Mouse (Mus musculus) hindbrain, embryonic 12.5 days (tissue): ENCODE results near the gene Gabrb1. TPM values are rescaled to one million over a fixed set of nuclear protein-coding genes. Genes with fewer than 3 reads are reported as not detected.

Source experiments
- ATAC-seq: fragments of 200-750 bp; cut with Nextera tagmentation; 2 replicates; pipeline ENCODE4 v1.8.0; 2017; ENCODE audit warnings: moderate TSS enrichment; ENCODE audit not compliant: low FRiP score
- H3K27ac ChIP-seq: fragments of 300-500 bp; sonication (generic); 2 replicates; pipeline ENCODE4 v1.5.1; 2016; ENCODE audit warnings: mild to moderate bottlenecking
- H3K27me3 ChIP-seq: fragments of 300-500 bp; sonication (generic); 2 replicates; pipeline ENCODE4 v1.6.1; 2016; ENCODE audit warnings: mild to moderate bottlenecking
- H3K36me3 ChIP-seq: fragments of 300-500 bp; sonication (generic); 2 replicates; pipeline ENCODE4 v1.6.1; 2016; ENCODE audit warnings: mild to moderate bottlenecking
- H3K4me1 ChIP-seq: fragments of 300-500 bp; sonication (generic); 2 replicates; pipeline ENCODE4 v1.6.1; 2016
- H3K4me2 ChIP-seq: fragments of 300-500 bp; sonication (generic); replicated peaks from 2 replicates; pipeline ENCODE4 v1.6.1; 2016; ENCODE audit warnings: mild to moderate bottlenecking
- H3K4me3 ChIP-seq: fragments of 300-500 bp; sonication (generic); 2 replicates; pipeline ENCODE4 v1.5.1; 2016; ENCODE audit warnings: mild to moderate bottlenecking
- H3K9ac ChIP-seq: fragments of 300-500 bp; sonication (generic); 2 replicates; pipeline ENCODE4 v1.6.1; 2016; ENCODE audit warnings: mild to moderate bottlenecking, moderate library complexity
- H3K9me3 ChIP-seq: fragments of 300-500 bp; sonication (generic); replicated peaks from 2 replicates; pipeline ENCODE4 v1.6.1; 2016; ENCODE audit warnings: mild to moderate bottlenecking
- WGBS: fragments of 180-500 bp; shearing (Covaris S2); methylation state at CpG from one replicate; pipeline ENCODE4 v1.1.7; 2016; 5-methylcytosine and 5-hydroxymethylcytosine counted together
- polyA plus RNA-seq: library from polyadenylated mRNA; unstranded; fragments of >200 nt; fragmentation: Nextera tagmentation; extraction: Ambion mirVana; gene quantifications from 2 replicates; pipeline ENCODE4 v1.2.1, GENCODE M21; 2016

Gene Gabrb1
- polyA plus RNA-seq, 1 experiment from 2014 or later = 2.6 TPM

- Histone ChIP-seq H3K9ac (no peak overlapping the region), H3K4me3 (no peak overlapping the region), H3K27ac (no peak overlapping the region), H3K9me3 (no peaks in the 10 kb centered on the region), H3K27me3 (no peaks in the 10 kb centered on the region), H3K36me3 (no peaks in the 10 kb centered on the region), H3K4me1 (peaks cover 4% of the 10 kb centered on the region; the same call in 1 of the 2 replicates), H3K4me2 (no peak overlapping the region)
- no peak for ATAC-seq
- WGBS = 78% methylated on average over 5 of the region's 5 CpGs
Measured at GRCm38 (mm10) chr5:71972831-71973230, 314.9 kb downstream of the Gabrb1 start.

GRCm38 (mm10) chr5:71976133-71976532 is 318.2 kb downstream of the Gabrb1 start:
- H3K9ac ChIP-seq = no peak overlapping the region
- H3K27ac ChIP-seq = peak overlapping the region; percentile 52; the same call in 1 of the 2 replicates
- WGBS = 75% methylated on average over 4 of the region's 4 CpGs

GRCm38 (mm10) chr5:71976571-71977061 is 318.7 kb downstream of the Gabrb1 start:
- Histone ChIP-seq H3K4me1 (peaks cover 4% of the 10 kb centered on the region; the same call in 1 of the 2 replicates), H3K27me3 (no peaks in the 10 kb centered on the region), H3K4me3 (no peak overlapping the region), H3K9ac (no peak overlapping the region), H3K4me2 (no peak overlapping the region), H3K27ac (peak overlapping the region; percentile 52), H3K36me3 (no peaks in the 10 kb centered on the region), H3K9me3 (no peaks in the 10 kb centered on the region)
- ATAC-seq = peak; percentile 90
- WGBS = 26% methylated on average over 5 of the region's 5 CpGs

More at GRCm38 (mm10) chr5:71976133-71976532, 318.2 kb downstream of the Gabrb1 start:
- ATAC-seq = peak; percentile 50
- Histone ChIP-seq H3K27me3 (no peaks in the 10 kb centered on the region), H3K4me2 (no peak overlapping the region), H3K4me3 (no peak overlapping the region), H3K4me1 (peaks cover 4% of the 10 kb centered on the region; the same call in 1 of the 2 replicates), H3K9me3 (no peaks in the 10 kb centered on the region), H3K36me3 (no peaks in the 10 kb centered on the region)

GRCm38 (mm10) chr5:71986561-71986960 is 328.6 kb downstream of the Gabrb1 start:
- Histone ChIP-seq H3K4me1 (peaks cover 3% of the 10 kb centered on the region; the same call in 1 of the 2 replicates), H3K27ac (no peak overlapping the region), H3K4me3 (no peak overlapping the region), H3K4me2 (no peak overlapping the region), H3K9ac (no peak overlapping the region), H3K9me3 (no peaks in the 10 kb centered on the region), H3K27me3 (no peaks in the 10 kb centered on the region), H3K36me3 (no peaks in the 10 kb centered on the region)
- 55% methylated on average over 1 of the region's 1 CpGs for WGBS
- ATAC-seq = no peak

GRCm38 (mm10) chr5:71986983-71987398 is 329.1 kb downstream of the Gabrb1 start:
- no peaks in the 10 kb centered on the region for H3K9me3 ChIP-seq
- H3K36me3 ChIP-seq = no peaks in the 10 kb centered on the region
- peak; percentile 83 for ATAC-seq
- 52% methylated on average over 5 of the region's 5 CpGs for WGBS
- H3K4me1 ChIP-seq = peaks cover 3% of the 10 kb centered on the region; the same call in 1 of the 2 replicates
- no peak overlapping the region for H3K9ac ChIP-seq
- H3K27me3 ChIP-seq = no peaks in the 10 kb centered on the region
- H3K27ac ChIP-seq = no peak overlapping the region
- H3K4me2 ChIP-seq = no peak overlapping the region
- H3K4me3 ChIP-seq = no peak overlapping the region

- H3K27ac ChIP-seq = no peak overlapping the region
- no peak overlapping the region for H3K9ac ChIP-seq
- H3K9me3 ChIP-seq = no peaks in the 10 kb centered on the region
- no peaks in the 10 kb centered on the region for H3K4me1 ChIP-seq
- no peak for ATAC-seq
- no peaks in the 10 kb centered on the region for H3K36me3 ChIP-seq
- no peaks in the 10 kb centered on the region for H3K27me3 ChIP-seq
- 77% methylated on average over 4 of the region's 4 CpGs for WGBS
- no peak overlapping the region for H3K4me3 ChIP-seq
- H3K4me2 ChIP-seq = no peak overlapping the region
Measured at GRCm38 (mm10) chr5:71999466-71999865, 341.6 kb downstream of the Gabrb1 start.

- Histone ChIP-seq H3K4me2 (no peak overlapping the region), H3K36me3 (no peaks in the 10 kb centered on the region), H3K4me3 (no peak overlapping the region), H3K4me1 (no peaks in the 10 kb centered on the region), H3K9me3 (no peaks in the 10 kb centered on the region), H3K9ac (no peak overlapping the region), H3K27me3 (no peaks in the 10 kb centered on the region), H3K27ac (no peak overlapping the region)
- ATAC-seq = no peak
- WGBS = 86% methylated on average over 3 of the region's 3 CpGs
Measured at GRCm38 (mm10) chr5:72003811-72004435, 346.0 kb downstream of the Gabrb1 start.

- H3K4me3 ChIP-seq = no peak overlapping the region
- H3K27me3 ChIP-seq = no peaks in the 10 kb centered on the region
- no peak for ATAC-seq
- no peaks in the 10 kb centered on the region for H3K4me1 ChIP-seq
- H3K9me3 ChIP-seq = no peaks in the 10 kb centered on the region
- H3K27ac ChIP-seq = no peak overlapping the region
- H3K9ac ChIP-seq = no peak overlapping the region
- H3K4me2 ChIP-seq = no peak overlapping the region
- no peaks in the 10 kb centered on the region for H3K36me3 ChIP-seq
Measured at GRCm38 (mm10) chr5:72036954-72037353, 379.0 kb downstream of the Gabrb1 start.

GRCm38 (mm10) chr5:72043226-72044151 is 385.6 kb downstream of the Gabrb1 start:
- 77% methylated on average over 12 of the region's 12 CpGs for WGBS
- Histone ChIP-seq H3K9me3 (no peaks in the 10 kb centered on the region), H3K9ac (no peak overlapping the region), H3K4me1 (no peaks in the 10 kb centered on the region), H3K36me3 (no peaks in the 10 kb centered on the region), H3K4me3 (no peak overlapping the region), H3K4me2 (no peak overlapping the region), H3K27ac (no peak overlapping the region), H3K27me3 (no peaks in the 10 kb centered on the region)
- ATAC-seq = no peak

- Histone ChIP-seq H3K4me3 (no peak overlapping the region), H3K4me2 (no peak overlapping the region), H3K27me3 (no peaks in the 10 kb centered on the region), H3K27ac (no peak overlapping the region), H3K9me3 (no peaks in the 10 kb centered on the region), H3K36me3 (no peaks in the 10 kb centered on the region), H3K4me1 (no peaks in the 10 kb centered on the region), H3K9ac (no peak overlapping the region)
- 89% methylated on average over 2 of the region's 2 CpGs for WGBS
- no peak for ATAC-seq
Measured at GRCm38 (mm10) chr5:72046261-72046660, 388.3 kb downstream of the Gabrb1 start.

- no peak overlapping the region for H3K4me2 ChIP-seq
- H3K36me3 ChIP-seq = no peaks in the 10 kb centered on the region
- H3K9me3 ChIP-seq = no peaks in the 10 kb centered on the region
- WGBS = 67% methylated on average over 1 of the region's 1 CpGs
- H3K9ac ChIP-seq = no peak overlapping the region
- H3K27me3 ChIP-seq = no peaks in the 10 kb centered on the region
- no peak for ATAC-seq
- no peak overlapping the region for H3K4me3 ChIP-seq
- H3K4me1 ChIP-seq = no peaks in the 10 kb centered on the region
- no peak overlapping the region for H3K27ac ChIP-seq
Measured at GRCm38 (mm10) chr5:72064079-72064478, 406.2 kb downstream of the Gabrb1 start.

- no peak overlapping the region for H3K9ac ChIP-seq
- H3K36me3 ChIP-seq = no peaks in the 10 kb centered on the region
- H3K27ac ChIP-seq = no peak overlapping the region
- no peak overlapping the region for H3K4me2 ChIP-seq
- H3K4me3 ChIP-seq = no peak overlapping the region
- H3K9me3 ChIP-seq = no peaks in the 10 kb centered on the region
- 53% methylated on average over 6 of the region's 6 CpGs for WGBS
- no peak for ATAC-seq
- no peaks in the 10 kb centered on the region for H3K4me1 ChIP-seq
- H3K27me3 ChIP-seq = no peaks in the 10 kb centered on the region
Measured at GRCm38 (mm10) chr5:72068826-72069225, 410.9 kb downstream of the Gabrb1 start.
